Mouse (Mus musculus): ENCODE results near the gene 4930412O13Rik. TPM values are rescaled to one million over a fixed set of nuclear protein-coding genes. Genes with fewer than 3 reads are reported as not detected.

The 4930412O13Rik gene
- polyA plus RNA-seq, 1 experiment from 2014 or later, result not detected

DNA sequence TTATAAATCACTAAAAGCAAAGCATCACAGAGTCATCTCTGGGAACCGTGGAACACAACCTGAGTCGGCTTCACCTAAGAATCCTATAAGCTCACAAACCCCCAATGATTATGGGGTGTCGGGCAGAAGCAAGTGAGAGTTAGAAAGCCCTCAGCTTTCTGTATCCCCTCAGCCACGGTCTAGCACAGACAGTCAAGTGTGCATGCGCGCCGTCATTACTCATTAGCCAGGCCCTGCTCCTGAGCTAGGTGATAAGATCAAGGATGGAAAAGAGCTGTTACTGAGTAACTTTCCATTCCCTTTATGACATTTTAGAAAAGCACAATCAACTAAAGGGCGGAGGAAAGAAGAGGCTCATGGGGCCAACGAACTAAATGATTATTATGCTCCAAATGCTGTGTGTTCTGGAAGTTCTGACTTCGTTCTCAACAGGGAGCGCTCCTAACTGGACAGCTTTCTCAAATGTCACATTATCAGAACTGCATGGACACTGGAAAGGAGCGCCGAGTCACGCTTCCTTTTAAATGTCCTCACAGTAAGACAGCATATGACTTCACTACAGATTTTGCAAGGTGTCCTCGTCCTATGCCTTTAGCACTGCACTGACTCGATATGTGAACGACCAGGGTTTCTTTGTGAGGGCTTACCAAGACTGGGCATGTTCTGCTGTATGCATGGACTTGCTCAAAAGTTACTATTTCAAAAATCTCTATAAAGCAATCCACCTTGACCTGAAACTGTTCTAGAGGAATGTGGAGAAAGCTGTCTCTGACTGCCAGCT is 37.8 kb downstream of the 4930412O13Rik start:
- peak; percentile 65 for ATAC-seq
- no peak overlapping the region for H3K4me2 ChIP-seq (replicated peaks; ENCODE audit: low read depth, low read length)

DNA sequence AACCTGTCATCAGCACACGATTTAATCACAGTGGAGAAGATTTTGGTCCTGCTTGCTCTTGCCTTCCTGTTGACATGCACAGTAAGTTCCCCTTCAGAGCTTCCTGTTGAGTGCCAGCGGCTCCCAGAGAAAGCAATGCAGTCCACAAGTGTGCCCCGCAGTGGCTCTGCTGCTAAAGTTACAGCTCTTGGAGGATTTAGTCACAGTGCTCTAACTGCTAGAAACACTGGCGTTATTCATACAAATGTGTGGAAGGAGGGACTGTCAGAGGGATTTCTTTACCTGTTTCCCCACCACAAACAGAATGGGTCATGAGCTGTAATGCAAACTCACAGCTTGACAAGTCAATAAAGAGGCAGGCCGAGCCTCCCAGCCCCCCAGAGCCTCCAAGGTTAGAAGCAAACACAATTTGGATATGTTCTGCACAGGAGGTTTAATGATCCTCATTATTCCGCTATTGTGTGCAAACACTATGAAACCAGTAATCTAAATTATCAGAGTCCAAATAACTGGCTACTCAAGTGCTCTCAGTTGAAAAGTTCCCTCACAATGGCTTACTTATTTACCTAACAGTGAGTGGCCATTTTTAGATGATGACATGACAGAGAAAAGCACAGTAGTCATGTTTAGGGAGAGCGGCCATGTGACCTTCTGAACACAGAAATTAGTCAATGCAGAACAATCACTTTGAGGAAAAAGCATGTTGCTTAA is 45.3 kb downstream of the 4930412O13Rik start:
- Histone ChIP-seq H3K4me1 (ENCODE audit: insufficient read depth, low read depth, low read length) (no peaks in the 10 kb centered on the region), H3K4me3 (ENCODE audit: low read depth, low read length) (no peak overlapping the region), H3K36me3 (ENCODE audit: insufficient read depth, low read length) (no peaks in the 10 kb centered on the region), H3K9me3 (ENCODE audit: low read length) (no peaks in the 10 kb centered on the region), H3K27ac (ENCODE audit: low read length) (no peak overlapping the region), H3K9ac (replicated peaks; ENCODE audit: low read depth) (no peak overlapping the region), H3K27me3 (replicated peaks; ENCODE audit: insufficient read depth, low read length) (no peaks in the 10 kb centered on the region), H3K4me2 (replicated peaks; ENCODE audit: low read depth, low read length) (no peak overlapping the region)
- no peak for TF ChIP-seq EP300 (IDR thresholded peaks at IDR 0.05)
- TF ChIP-seq CTCF (IDR thresholded peaks at IDR 0.05), result no peak
- DNase-seq (ENCODE audit: low spot score), result peak; percentile 21
- peak; percentile 23; the same call in 1 of the 2 replicates for ATAC-seq
- 34% methylated on average over 7 of the region's 7 CpGs for WGBS

More for the DNA sequence above, 37.8 kb downstream of the 4930412O13Rik start:
- Histone ChIP-seq H3K4me1 (ENCODE audit: insufficient read depth, low read depth, low read length) (no peaks in the 10 kb centered on the region), H3K36me3 (ENCODE audit: insufficient read depth, low read length) (no peaks in the 10 kb centered on the region), H3K27me3 (replicated peaks; ENCODE audit: insufficient read depth, low read length) (no peaks in the 10 kb centered on the region), H3K27ac (ENCODE audit: low read length) (no peak overlapping the region), H3K9ac (replicated peaks; ENCODE audit: low read depth) (no peak overlapping the region), H3K9me3 (ENCODE audit: low read length) (no peaks in the 10 kb centered on the region), H3K4me3 (ENCODE audit: low read depth, low read length) (no peak overlapping the region)
- 61% methylated on average over 17 of the region's 17 CpGs for WGBS
- DNase-seq (ENCODE audit: low spot score), result peak; percentile 40
- no peak for TF ChIP-seq CTCF (IDR thresholded peaks at IDR 0.05)
- no peak for TF ChIP-seq EP300 (IDR thresholded peaks at IDR 0.05)

DNA sequence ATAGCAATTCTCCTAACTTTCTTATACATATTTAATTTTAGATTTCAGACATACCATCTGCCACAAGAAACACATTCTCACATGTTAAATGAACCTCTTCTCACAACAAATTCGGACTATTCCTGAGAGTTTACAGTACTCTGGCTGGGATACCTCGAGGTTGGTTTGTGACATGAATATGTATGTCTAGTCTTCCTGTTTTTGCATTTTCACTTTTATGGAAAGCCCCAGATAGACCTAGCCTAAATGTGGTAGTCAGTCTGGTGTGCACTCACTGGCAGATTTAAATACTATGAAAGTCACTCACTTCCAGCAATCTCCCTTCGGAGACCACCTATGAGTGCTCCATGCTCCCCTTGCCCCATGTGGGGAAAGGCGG is 45.8 kb downstream of the 4930412O13Rik start:
- Histone ChIP-seq H3K4me3 (ENCODE audit: low read depth, low read length) (no peak overlapping the region), H3K4me1 (ENCODE audit: insufficient read depth, low read depth, low read length) (no peaks in the 10 kb centered on the region), H3K27me3 (replicated peaks; ENCODE audit: insufficient read depth, low read length) (no peaks in the 10 kb centered on the region), H3K27ac (ENCODE audit: low read length) (no peak overlapping the region), H3K36me3 (ENCODE audit: insufficient read depth, low read length) (no peaks in the 10 kb centered on the region), H3K4me2 (replicated peaks; ENCODE audit: low read depth, low read length) (no peak overlapping the region), H3K9me3 (ENCODE audit: low read length) (no peaks in the 10 kb centered on the region), H3K9ac (replicated peaks; ENCODE audit: low read depth) (no peak overlapping the region)
- DNase-seq (ENCODE audit: low spot score), result no peak
- no peak for ATAC-seq
- no peak for TF ChIP-seq CTCF (IDR thresholded peaks at IDR 0.05)
- no peak for TF ChIP-seq EP300 (IDR thresholded peaks at IDR 0.05)
- WGBS, result 65% methylated on average over 4 of the region's 4 CpGs

Other genes starting within 250 kb of the 4930412O13Rik start
- gene 9230102O04Rik, start 8.3 kb downstream of the 4930412O13Rik start, polyA plus RNA-seq (2015; fragmentation: Nextera tagmentation; extraction: Ambion mirVana), result not detected in 2 replicates
- 2.4 and 2.7 TPM in 2 replicates for gene Gata3, start 8.8 kb downstream of the 4930412O13Rik start, polyA plus RNA-seq (2015; fragmentation: Nextera tagmentation; extraction: Ambion mirVana)
- 7.5 and 8.4 TPM in 2 replicates for gene Taf3, start 167.3 kb downstream of the 4930412O13Rik start, polyA plus RNA-seq (2015; fragmentation: Nextera tagmentation; extraction: Ambion mirVana)
- gene Atp5c1, start 199.3 kb downstream of the 4930412O13Rik start, polyA plus RNA-seq (2015; fragmentation: Nextera tagmentation; extraction: Ambion mirVana), result 352 TPM in 2 replicates
- 21.2 and 24.0 TPM in 2 replicates for gene Kin, start 199.3 kb downstream of the 4930412O13Rik start, polyA plus RNA-seq (2015; fragmentation: Nextera tagmentation; extraction: Ambion mirVana)

Measured in lung, postnatal 0 days (tissue).